Mouse (Mus musculus) heart, adult 11 months (tissue): ENCODE measurements around the gene Mars.
A peak's percentile ranks its signal among the peaks of the same experiment; 100 is the strongest.

ENCODE experiments used
- DNase-seq: peaks from one replicate; pipeline ENCODE4 v3.0.0; 2022

The Mars gene

DNA sequence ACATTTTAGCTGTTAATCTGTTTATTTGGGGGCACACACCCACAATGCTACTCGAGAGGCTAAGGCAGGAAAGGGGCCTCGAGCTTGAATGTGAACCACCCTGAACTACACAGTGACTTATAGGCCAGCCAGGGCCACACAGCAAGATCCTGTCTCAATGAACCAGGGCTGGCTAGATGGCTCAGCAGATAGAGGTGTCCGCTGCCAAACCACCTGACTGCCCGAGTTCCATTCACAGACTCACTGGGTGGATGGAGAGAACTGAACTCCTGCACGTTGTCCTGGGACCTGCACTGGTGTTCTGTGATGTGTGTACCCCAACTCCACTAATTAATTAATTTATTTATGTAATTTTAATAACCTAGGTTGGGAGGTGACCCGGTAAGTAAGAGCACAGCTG lies 53.8 kb downstream of the Mars start:
- no peak for DNase-seq

GRCm38 (mm10) chr10:127255625-127256345 lies 55.8 kb downstream of the Mars start:
- peak; percentile 94 for DNase-seq

DNA sequence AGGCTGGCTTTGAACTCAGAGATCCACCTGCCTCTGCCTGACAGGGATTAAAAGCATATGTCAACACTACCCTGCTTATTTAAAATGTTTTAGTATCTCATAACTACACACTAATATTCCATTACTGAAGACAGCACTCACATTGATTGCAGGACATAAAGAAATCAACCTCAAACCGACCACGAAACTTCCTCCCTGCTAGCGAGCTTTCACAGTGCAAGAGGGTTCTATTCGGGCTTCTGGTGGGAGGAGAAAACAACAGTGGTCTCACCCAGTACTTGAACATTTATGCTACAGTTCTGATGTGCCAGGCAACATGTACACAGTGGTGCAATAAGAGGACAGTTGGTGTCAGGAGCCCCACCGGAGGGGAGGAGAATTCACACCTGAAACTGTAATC lies 60.8 kb downstream of the Mars start:
- DNase-seq: no peak
